Mouse (Mus musculus): Measurements from ENCODE around the gene Arhgef25.
"Not testable (repeated sequence)": the region's sequence is repeated elsewhere in the genome, so short reads cannot be mapped to it uniquely, and the experiment has no call there.

DNA sequence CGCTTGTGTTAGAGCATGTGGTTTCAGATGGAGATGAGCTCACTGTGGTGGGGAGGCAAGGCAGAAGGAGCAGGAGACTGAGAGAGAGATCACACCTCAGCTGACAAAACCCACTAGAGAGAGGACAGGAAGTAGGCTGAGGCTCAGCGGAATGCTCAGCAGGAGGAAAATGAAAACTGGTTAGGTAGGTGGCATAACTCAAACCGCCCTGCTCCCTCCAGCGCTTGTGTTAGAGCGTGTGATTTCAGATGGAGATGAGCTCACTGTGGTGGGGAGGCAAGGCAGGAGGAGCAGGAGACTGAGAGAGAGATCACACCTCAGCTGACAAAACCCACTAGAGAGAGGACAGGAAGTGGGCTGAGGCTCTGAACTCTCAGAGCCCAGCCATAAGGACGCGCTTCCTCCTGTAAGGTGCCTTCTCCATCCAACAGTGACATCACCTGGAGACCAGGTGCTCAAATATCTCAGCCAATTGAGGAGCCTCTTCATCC, 27.1 kb downstream of the Arhgef25 start:
- TF ChIP-seq CTCF (IDR thresholded peaks at IDR 0.05; ENCODE audit: insufficient read depth, low read length); POLR2A (IDR thresholded peaks at IDR 0.05; ENCODE audit: borderline replicate concordance, extremely low read depth, low read depth, low read length): not testable (repeated sequence)
